Mouse (Mus musculus): ENCODE measurements around the gene Car2. TPM values are rescaled to one million over a fixed set of nuclear protein-coding genes. Genes with fewer than 3 reads are reported as not detected.

Car2 gene
- polyA plus RNA-seq, 1 experiment from 2014 or later = 89.7 TPM

DNA sequence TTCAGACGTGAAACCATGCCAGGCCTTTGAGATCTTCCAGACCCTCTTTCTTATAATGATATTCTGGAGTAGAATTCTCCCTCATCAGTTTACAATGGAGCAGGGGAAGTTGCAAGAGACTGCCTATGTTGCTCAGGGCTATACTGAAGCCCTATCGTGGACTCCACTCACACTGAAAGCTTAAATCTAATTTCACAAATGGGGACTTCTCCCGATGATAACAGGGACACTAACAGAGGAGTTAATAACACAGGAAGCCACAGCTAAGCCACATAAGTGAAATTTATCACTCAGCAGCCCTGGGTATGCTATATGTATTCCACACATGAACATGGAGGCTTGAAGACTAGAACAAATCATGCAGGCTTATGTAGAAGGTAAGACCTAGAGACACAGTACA is 3.3 kb upstream of the Car2 start:
- 85% methylated on average over 3 of the region's 3 CpGs for WGBS
- H3K36me3 ChIP-seq = no peaks in the 10 kb centered on the region
- H3K4me3 ChIP-seq = no peak overlapping the region
- DNase-seq (ENCODE audit: low spot score) = no peak
- peaks cover 12% of the 10 kb centered on the region for H3K27me3 ChIP-seq (ENCODE audit: low read depth, poor library complexity, severe bottlenecking)
- H3K9me3 ChIP-seq (replicated peaks) = no peaks in the 10 kb centered on the region
- peaks cover 5% of the 10 kb centered on the region; the same call in 1 of the 2 replicates for H3K4me1 ChIP-seq
- H3K27ac ChIP-seq (replicated peaks) = no peak overlapping the region

DNA sequence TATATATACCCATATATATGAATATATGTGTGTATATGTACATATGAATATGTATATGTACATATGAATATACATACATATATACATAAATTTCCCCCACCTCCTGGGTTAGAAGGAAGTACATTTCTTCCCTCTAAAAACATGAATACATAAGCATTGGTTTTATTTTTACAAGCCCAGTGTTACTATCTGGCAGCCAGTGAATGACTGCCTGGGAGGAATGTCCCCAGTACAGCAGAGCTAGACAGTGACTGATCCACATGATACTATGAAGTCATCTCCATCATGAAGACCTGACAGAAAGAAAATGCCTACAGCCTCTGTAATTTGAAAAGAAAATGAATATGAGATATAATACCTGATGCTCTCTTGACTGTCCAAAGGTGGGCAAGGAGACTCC is 1.2 kb upstream of the Car2 start:
- Histone ChIP-seq H3K27ac (replicated peaks) (no peak overlapping the region), H3K27me3 (ENCODE audit: low read depth, poor library complexity, severe bottlenecking) (peaks cover 16% of the 10 kb centered on the region), H3K4me3 (no peak overlapping the region), H3K9me3 (replicated peaks) (no peaks in the 10 kb centered on the region), H3K4me1 (peaks cover 11% of the 10 kb centered on the region), H3K36me3 (no peaks in the 10 kb centered on the region)
- no peak for DNase-seq (ENCODE audit: low spot score)

DNA sequence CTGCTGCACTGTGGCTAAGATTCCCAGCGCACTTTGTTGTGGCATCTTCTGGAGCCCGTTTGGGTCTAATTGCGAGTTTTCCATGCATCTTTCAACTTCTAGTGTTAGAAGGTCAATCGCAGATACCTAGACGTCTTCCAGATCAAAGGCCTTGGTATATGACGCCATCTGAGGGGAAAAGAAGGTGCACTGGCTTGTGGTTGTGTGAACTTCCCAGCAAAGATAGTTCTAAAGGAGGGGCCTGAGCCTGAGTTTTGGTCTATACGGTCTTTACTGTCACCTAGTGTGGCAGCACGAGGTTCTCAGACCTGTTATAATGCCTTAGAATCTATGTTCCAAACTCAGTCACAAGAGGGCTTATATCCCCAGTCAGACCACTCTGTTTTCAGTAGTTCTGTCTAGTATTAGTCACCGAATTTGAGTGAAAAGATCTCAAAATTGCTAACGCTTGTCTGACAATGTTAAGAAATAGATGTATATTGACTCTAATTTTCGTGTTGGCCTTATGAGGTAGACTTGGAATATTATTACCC is 1.1 kb downstream of the Car2 start:
- WGBS = 39% methylated on average over 11 of the region's 11 CpGs
- H3K27ac ChIP-seq (replicated peaks) = peak overlapping the region; percentile 91
- peak overlapping the region; percentile 81 for H3K4me3 ChIP-seq
- no peak for DNase-seq (ENCODE audit: low spot score)
- no peaks in the 10 kb centered on the region for H3K36me3 ChIP-seq
- peaks cover 18% of the 10 kb centered on the region for H3K4me1 ChIP-seq
- H3K27me3 ChIP-seq (ENCODE audit: low read depth, poor library complexity, severe bottlenecking) = peaks cover 16% of the 10 kb centered on the region
- no peaks in the 10 kb centered on the region for H3K9me3 ChIP-seq (replicated peaks)

DNA sequence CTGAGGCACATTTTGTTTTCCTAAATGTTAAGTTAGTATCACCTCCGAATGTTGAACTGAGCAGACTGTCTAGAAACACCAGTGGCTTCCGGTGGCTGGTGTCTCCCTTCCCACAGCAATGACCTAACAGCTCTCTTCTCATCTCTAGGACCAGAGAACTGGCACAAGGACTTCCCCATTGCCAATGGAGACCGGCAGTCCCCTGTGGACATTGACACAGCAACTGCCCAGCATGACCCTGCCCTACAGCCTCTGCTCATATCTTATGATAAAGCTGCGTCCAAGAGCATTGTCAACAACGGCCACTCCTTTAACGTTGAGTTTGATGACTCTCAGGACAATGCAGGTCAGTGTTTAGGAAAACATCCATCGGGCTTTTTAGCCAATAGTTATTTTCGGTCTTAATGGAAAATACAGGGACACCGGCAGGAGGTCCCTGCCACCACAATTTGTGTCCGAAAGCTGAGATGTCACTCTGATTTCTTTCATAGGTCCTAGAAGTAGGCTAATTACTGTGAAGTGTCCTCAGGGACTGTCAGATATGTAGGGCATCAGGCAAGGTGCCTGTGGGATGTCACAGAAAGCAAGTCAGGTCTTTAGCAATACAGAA is 1.7 kb downstream of the Car2 start:
- no peak for DNase-seq (ENCODE audit: low spot score)
- Histone ChIP-seq H3K27me3 (ENCODE audit: low read depth, poor library complexity, severe bottlenecking) (peaks cover 16% of the 10 kb centered on the region), H3K4me3 (peak overlapping the region; percentile 81; the same call in 1 of the 2 replicates), H3K9me3 (replicated peaks) (no peaks in the 10 kb centered on the region), H3K27ac (replicated peaks) (no peak overlapping the region), H3K4me1 (peaks cover 18% of the 10 kb centered on the region), H3K36me3 (no peaks in the 10 kb centered on the region)
- 77% methylated on average over 10 of the region's 10 CpGs for WGBS

DNA sequence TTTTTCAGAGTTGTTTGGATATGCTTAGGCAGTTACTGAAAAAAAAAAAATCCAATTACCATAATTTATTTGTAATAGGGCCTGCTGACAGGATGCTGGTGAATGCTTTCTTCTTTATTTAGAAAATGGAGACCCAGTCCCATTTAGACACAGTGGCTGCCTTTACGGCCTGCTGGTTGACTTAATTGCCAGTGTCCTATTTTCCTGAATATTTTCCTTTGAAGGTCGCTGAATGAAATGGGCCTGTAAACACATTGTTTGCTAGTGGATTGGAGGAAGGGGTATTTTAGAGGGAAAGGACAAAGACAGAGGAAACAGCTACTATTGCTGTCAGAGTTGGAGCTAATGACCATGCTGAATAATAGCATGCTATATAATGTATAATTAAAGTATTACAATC is 2.5 kb downstream of the Car2 start:
- H3K9me3 ChIP-seq (replicated peaks) = no peaks in the 10 kb centered on the region
- WGBS = 65% methylated on average over 2 of the region's 2 CpGs
- H3K4me1 ChIP-seq = peaks cover 18% of the 10 kb centered on the region
- no peak overlapping the region for H3K27ac ChIP-seq (replicated peaks)
- H3K36me3 ChIP-seq = no peaks in the 10 kb centered on the region
- H3K27me3 ChIP-seq (ENCODE audit: low read depth, poor library complexity, severe bottlenecking) = peaks cover 16% of the 10 kb centered on the region
- no peak overlapping the region for H3K4me3 ChIP-seq
- no peak for DNase-seq (ENCODE audit: low spot score)

DNA sequence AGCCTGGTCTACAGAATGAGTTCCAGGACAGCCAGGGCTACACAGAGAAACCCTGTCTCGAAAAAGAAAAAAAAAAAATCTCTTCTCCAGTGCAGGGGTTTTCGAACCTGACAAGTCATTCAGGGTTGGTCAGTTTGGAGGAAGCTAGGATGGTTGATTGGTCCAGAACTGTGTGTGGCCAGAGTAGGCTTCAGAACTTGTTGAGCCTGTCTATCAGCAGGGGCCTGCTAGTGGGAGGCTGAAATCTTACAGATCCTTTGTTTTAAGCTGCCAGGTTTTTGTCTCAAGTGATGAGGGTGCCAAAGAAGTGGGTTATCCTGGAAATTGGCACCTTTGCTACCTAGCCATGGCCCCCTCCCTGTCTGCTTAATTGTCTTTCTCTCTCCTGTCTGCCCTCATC is 3.0 kb downstream of the Car2 start:
- WGBS = 72% methylated on average over 2 of the region's 2 CpGs
- Histone ChIP-seq H3K27me3 (ENCODE audit: low read depth, poor library complexity, severe bottlenecking) (peaks cover 16% of the 10 kb centered on the region), H3K9me3 (replicated peaks) (no peaks in the 10 kb centered on the region), H3K4me3 (no peak overlapping the region), H3K36me3 (no peaks in the 10 kb centered on the region), H3K4me1 (peaks cover 18% of the 10 kb centered on the region), H3K27ac (replicated peaks) (no peak overlapping the region)
- DNase-seq (ENCODE audit: low spot score) = no peak

DNA sequence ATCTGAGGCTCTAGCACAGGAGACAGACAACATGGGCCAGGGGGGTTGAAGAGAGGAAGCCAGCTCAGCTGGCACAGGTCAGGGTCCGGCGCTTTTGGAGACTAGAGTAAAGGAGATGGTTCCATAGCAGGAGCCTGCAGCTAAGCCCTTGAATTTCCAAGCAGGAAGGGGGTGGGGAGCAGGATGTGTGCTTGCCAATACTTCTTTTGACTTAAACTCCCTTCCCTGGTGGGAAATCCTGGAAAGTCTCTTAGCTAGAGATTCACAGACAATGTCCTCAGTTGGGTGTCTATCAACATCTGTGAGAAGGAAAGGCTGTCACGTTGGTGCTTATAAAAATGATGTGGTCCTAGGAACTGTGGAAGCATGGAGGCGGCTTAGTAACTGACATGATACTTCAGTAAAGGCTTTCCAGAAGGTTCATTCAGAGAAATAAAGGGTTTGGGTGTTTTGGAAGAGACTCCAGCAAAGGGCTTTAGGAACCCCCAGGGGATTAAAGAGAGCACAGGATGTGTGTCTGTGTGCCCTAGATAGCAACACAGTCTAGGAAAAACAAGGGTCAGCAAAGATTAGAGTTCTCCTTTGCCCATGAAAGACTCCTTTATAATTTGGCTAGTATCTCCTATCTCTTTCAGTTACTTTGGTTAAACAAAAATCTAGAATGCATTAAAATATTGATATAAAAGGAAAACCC is 3.8 kb downstream of the Car2 start:
- H3K36me3 ChIP-seq = no peaks in the 10 kb centered on the region
- no peak for DNase-seq (ENCODE audit: low spot score)
- 0 out of 2 replicates have a peak overlapping the region, but pooled peaks have one; percentile 26 for H3K4me3 ChIP-seq
- H3K9me3 ChIP-seq (replicated peaks) = no peaks in the 10 kb centered on the region
- H3K27me3 ChIP-seq (ENCODE audit: low read depth, poor library complexity, severe bottlenecking) = peaks cover 16% of the 10 kb centered on the region
- peak overlapping the region; percentile 46; the same call in 1 of the 2 replicates for H3K27ac ChIP-seq (replicated peaks)
- peaks cover 18% of the 10 kb centered on the region for H3K4me1 ChIP-seq
- 28% methylated on average over 4 of the region's 4 CpGs for WGBS

DNA sequence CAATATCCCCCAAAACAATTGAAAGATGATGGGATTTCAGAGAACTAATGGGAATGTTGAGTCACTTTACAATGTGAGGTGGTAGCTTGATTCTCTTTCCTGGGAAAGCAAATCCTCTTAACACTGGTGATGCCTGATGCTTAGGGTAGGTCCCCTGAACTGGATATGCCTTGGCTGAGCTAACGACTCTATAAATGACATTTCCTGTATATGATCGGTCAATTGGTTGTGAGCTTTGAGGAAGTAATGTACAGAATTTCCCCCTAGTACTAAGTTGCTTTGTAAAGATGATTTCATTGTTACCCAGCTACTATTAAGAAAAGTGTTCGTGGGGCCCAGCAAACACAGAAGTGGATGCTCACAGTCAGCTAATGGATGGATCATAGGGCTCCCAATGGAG is 6.9 kb downstream of the Car2 start:
- Histone ChIP-seq H3K27me3 (ENCODE audit: low read depth, poor library complexity, severe bottlenecking) (peaks cover 2% of the 10 kb centered on the region), H3K4me3 (no peak overlapping the region), H3K27ac (replicated peaks) (no peak overlapping the region), H3K4me1 (peaks cover 21% of the 10 kb centered on the region), H3K36me3 (no peaks in the 10 kb centered on the region), H3K9me3 (replicated peaks) (no peaks in the 10 kb centered on the region)
- DNase-seq (ENCODE audit: low spot score) = no peak
- whole genome bisulfite sequencing = 88% methylated on average over 3 of the region's 3 CpGs

DNA sequence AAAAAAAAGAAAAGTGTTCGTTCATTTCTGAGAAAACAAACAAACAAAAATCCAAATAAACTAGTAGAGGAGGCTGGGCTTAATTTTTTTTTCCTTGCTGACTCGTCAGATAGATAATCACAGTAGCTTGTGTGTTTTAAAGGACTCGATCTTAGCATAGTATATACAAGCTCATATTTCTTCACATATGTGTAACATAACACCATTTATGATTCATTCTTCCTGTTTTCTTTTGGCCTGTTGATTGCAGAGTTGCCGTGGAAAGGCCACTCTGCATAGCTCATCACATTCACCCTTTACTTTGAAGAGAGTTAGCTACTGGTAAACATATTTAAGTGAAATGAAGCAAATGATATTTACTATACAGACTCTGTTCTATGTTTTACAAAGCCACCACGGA is 7.6 kb downstream of the Car2 start:
- no peaks in the 10 kb centered on the region; the same call in 1 of the 2 replicates for H3K27me3 ChIP-seq (ENCODE audit: low read depth, poor library complexity, severe bottlenecking)
- peaks cover 28% of the 10 kb centered on the region for H3K4me1 ChIP-seq
- no peaks in the 10 kb centered on the region for H3K36me3 ChIP-seq
- no peaks in the 10 kb centered on the region for H3K9me3 ChIP-seq (replicated peaks)
- no peak overlapping the region for H3K4me3 ChIP-seq
- 85% methylated on average over 5 of the region's 5 CpGs for WGBS
- no peak for DNase-seq (ENCODE audit: low spot score)
- no peak overlapping the region for H3K27ac ChIP-seq (replicated peaks)

DNA sequence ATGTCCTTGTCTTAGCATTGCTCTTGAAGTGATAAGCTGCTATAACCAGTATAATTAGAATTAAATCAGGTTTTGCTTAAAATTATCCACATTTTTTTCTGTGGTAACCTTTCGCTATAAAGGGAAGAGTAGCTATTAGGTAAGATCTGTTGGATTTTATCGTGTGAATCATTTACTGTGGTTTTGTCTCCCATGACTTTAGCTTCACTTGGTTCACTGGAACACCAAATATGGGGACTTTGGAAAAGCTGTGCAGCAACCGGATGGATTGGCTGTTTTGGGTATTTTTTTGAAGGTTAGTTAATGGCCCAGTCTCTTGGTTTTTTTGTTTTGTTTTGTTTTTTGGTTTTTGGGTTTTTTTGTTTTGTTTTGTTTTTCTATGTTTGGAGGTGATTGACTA is 9.3 kb downstream of the Car2 start:
- 97% methylated on average over 3 of the region's 3 CpGs for WGBS
- Histone ChIP-seq H3K4me3 (no peak overlapping the region), H3K4me1 (peaks cover 35% of the 10 kb centered on the region), H3K27ac (replicated peaks) (no peak overlapping the region), H3K36me3 (no peaks in the 10 kb centered on the region), H3K27me3 (ENCODE audit: low read depth, poor library complexity, severe bottlenecking) (no peaks in the 10 kb centered on the region), H3K9me3 (replicated peaks) (no peaks in the 10 kb centered on the region)
- DNase-seq (ENCODE audit: low spot score) = no peak

DNA sequence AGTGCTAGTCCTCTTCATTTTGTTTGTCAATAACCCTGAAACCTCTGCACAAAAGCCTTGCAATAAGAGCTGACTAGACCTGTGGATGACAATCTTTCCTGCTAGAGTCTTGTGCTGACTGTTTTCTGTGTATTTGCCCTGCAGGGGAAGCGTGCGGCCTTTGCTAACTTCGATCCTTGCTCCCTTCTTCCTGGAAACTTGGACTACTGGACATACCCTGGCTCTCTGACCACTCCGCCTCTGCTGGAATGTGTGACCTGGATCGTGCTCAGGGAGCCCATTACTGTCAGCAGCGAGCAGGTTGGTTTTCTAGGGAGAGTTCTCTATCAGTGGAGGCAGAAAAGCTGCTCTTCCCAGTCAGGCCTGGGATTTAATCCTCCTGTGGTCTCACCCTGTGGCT is 11.7 kb downstream of the Car2 start:
- Histone ChIP-seq H3K36me3 (no peaks in the 10 kb centered on the region), H3K27ac (replicated peaks) (no peak overlapping the region), H3K4me1 (peaks cover 35% of the 10 kb centered on the region), H3K9me3 (replicated peaks) (no peaks in the 10 kb centered on the region), H3K27me3 (ENCODE audit: low read depth, poor library complexity, severe bottlenecking) (no peaks in the 10 kb centered on the region), H3K4me3 (no peak overlapping the region)
- DNase-seq (ENCODE audit: low spot score) = no peak
- 58% methylated on average over 6 of the region's 6 CpGs for WGBS

DNA sequence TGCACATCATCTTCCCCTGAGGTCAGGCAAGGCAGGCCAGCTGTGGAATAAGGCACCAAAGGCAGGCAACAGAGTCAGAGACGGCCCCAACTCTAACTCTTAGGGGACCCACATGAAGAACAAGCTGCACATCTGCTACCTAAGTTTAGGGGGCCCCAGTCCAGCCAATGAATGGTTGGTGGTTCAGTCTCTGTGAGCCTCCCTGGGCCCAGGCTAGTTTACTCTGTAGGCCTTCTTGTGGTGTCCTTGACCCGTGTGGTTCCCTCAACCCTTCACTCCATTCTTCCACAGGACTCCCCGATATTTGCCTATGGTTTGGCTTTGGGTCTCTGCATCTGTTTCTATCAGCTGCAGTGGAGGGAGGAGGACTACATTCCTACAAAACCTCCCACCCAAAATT is 17.3 kb downstream of the Car2 start:
- Histone ChIP-seq H3K36me3 (peaks cover 5% of the 10 kb centered on the region; the same call in 1 of the 2 replicates), H3K27me3 (ENCODE audit: low read depth, poor library complexity, severe bottlenecking) (no peaks in the 10 kb centered on the region), H3K4me3 (no peak overlapping the region), H3K9me3 (replicated peaks) (no peaks in the 10 kb centered on the region), H3K4me1 (peaks cover 23% of the 10 kb centered on the region), H3K27ac (replicated peaks) (no peak overlapping the region)
- WGBS = 97% methylated on average over 3 of the region's 3 CpGs
- DNase-seq (ENCODE audit: low spot score) = no peak

DNA sequence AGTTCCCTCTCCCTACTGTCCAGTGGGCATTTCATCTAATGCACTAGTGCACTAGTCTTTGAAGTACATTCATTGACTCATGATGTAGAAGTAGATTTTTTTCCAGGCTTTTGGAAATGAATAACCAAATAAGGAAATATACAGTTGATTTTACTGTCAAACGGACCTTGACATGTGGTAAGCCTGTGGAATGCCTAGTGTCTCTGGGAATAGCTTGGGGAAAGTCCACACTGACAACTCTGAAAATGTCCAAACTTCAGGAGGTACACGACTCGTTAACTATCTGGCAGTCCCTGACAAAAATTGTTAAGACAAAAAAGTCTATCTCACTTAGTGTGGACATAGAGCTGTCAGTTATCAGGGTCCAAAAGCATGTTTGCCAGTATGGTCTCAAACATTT is 18.1 kb downstream of the Car2 start:
- no peaks in the 10 kb centered on the region for H3K9me3 ChIP-seq (replicated peaks)
- H3K36me3 ChIP-seq = peaks cover 5% of the 10 kb centered on the region; the same call in 1 of the 2 replicates
- no peak overlapping the region for H3K4me3 ChIP-seq
- WGBS = 89% methylated on average over 3 of the region's 3 CpGs
- no peaks in the 10 kb centered on the region for H3K27me3 ChIP-seq (ENCODE audit: low read depth, poor library complexity, severe bottlenecking)
- no peak overlapping the region for H3K27ac ChIP-seq (replicated peaks)
- no peak for DNase-seq (ENCODE audit: low spot score)
- H3K4me1 ChIP-seq = peaks cover 15% of the 10 kb centered on the region

All from midbrain, embryonic 10.5 days (tissue).